Mouse (Mus musculus) testis, adult 2 months (tissue): Measurements from ENCODE around the gene Cuta. TPM values are rescaled to one million over a fixed set of nuclear protein-coding genes. Genes with fewer than 3 reads are reported as not detected.

ENCODE experiments used
- H3K27ac ChIP-seq: fragments of 200-500 bp; 2 replicates; pipeline ENCODE4 v1.5.1; 2012; ENCODE audit warnings: low read depth, low read length; ENCODE audit not compliant: control insufficient read depth, insufficient read depth
- H3K27me3 ChIP-seq: fragments of 200-500 bp; 2 replicates; pipeline ENCODE4 v1.6.1; 2012; ENCODE audit warnings: mild to moderate bottlenecking, low read length, moderate library complexity; ENCODE audit not compliant: control insufficient read depth, insufficient read depth
- H3K36me3 ChIP-seq: fragments of 200-500 bp; 2 replicates; pipeline ENCODE4 v1.6.1; 2012; ENCODE audit warnings: mild to moderate bottlenecking, low read length; ENCODE audit not compliant: control insufficient read depth, insufficient read depth
- H3K4me1 ChIP-seq: fragments of 200-500 bp; 2 replicates; pipeline ENCODE4 v1.6.1; 2012; ENCODE audit warnings: low read length; ENCODE audit not compliant: control insufficient read depth, insufficient read depth
- H3K4me3 ChIP-seq: fragments of 200-500 bp; 2 replicates; pipeline ENCODE4 v1.5.1; 2012; ENCODE audit warnings: low read depth, mild to moderate bottlenecking, low read length, moderate library complexity, mixed read lengths; ENCODE audit not compliant: control insufficient read depth
- CTCF ChIP-seq: fragments of 200-500 bp; IDR thresholded peaks from 2 replicates; pipeline ENCODE4 v1.5.1; 2012; ENCODE audit warnings: low read depth, mild to moderate bottlenecking, inconsistent platforms, low read length, moderate library complexity; ENCODE audit not compliant: control insufficient read depth, insufficient read depth, insufficient replicate concordance
- POLR2A ChIP-seq: fragments of 200-500 bp; IDR thresholded peaks from 2 replicates; pipeline ENCODE4 v1.6.1; 2012; ENCODE audit warnings: low read depth, mild to moderate bottlenecking, inconsistent platforms, low read length, moderate library complexity; ENCODE audit not compliant: control insufficient read depth
- polyA plus RNA-seq: library from polyadenylated mRNA; depleted of rRNA; stranded (reverse); fragments of >200 nt; gene quantifications from 2 replicates; pipeline ENCODE4 v1.2.3, GENCODE M21; 2012; rRNA removed

The Cuta gene
- polyA plus RNA-seq, 1 experiment = 24.0 TPM

DNA sequence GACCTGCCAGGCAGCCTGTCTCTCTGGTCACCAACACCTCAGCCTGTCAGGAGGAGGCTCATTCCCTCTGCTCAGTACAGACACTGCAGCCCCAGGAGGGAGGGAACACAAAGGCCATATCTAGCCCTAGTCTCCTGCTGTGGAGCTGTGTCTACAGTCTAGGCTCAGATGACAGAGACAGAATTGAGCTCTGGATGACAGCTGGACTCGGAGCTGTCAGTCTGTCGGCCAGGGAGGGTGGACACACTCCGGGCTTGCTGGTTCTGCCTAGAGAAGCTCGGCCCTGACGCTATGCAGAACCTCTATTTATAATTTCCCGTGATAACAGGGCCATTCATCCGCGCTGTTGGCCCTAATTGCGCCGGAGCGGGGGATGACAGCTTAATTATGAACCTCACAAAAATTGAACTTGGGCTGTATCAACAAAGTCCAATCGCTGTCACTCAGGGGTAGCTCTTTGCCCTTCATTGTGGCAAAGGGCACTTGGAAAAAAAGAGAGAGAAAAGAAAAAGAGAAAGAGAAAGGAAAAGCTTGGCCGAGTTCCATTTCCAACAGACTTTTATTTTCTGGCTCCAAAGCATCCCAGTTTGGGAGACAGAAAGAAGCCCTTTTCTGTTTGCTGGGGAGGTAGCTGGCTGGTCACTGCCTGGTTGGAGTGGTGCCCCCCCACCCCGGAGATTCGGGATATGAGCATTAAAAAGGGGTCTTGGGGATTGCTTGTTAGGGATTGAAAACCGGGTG lies 46.6 kb downstream of the Cuta start:
- Histone ChIP-seq H3K36me3 (no peaks in the 10 kb centered on the region), H3K27me3 (no peaks in the 10 kb centered on the region), H3K4me1 (no peaks in the 10 kb centered on the region), H3K4me3 (no peak overlapping the region), H3K27ac (no peak overlapping the region)
- no peak for TF ChIP-seq POLR2A
- no peak for TF ChIP-seq CTCF

DNA sequence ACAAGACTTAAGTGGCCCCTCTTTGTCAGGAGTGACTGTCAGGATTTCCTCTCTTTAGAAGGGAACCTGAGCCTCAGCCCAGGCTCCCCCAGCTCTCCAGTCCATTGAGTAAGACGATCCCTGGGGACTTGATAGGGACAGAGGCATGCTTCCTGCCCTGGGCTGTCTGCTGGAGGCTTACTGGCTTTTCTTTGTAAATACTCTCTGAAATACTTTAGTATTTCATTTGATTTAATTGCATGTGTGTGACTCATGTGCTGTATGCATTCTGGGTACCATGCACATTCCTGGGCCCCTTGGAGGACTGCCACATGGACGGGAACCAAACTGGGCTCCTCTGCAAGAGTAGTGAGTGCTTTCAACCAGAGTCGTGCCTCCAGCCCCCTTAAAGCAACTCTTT lies 51.4 kb downstream of the Cuta start:
- Histone ChIP-seq H3K4me3 (no peak overlapping the region), H3K4me1 (peaks cover 15% of the 10 kb centered on the region), H3K27ac (no peak overlapping the region), H3K36me3 (no peaks in the 10 kb centered on the region), H3K27me3 (no peaks in the 10 kb centered on the region)
- no peak for TF ChIP-seq CTCF

DNA sequence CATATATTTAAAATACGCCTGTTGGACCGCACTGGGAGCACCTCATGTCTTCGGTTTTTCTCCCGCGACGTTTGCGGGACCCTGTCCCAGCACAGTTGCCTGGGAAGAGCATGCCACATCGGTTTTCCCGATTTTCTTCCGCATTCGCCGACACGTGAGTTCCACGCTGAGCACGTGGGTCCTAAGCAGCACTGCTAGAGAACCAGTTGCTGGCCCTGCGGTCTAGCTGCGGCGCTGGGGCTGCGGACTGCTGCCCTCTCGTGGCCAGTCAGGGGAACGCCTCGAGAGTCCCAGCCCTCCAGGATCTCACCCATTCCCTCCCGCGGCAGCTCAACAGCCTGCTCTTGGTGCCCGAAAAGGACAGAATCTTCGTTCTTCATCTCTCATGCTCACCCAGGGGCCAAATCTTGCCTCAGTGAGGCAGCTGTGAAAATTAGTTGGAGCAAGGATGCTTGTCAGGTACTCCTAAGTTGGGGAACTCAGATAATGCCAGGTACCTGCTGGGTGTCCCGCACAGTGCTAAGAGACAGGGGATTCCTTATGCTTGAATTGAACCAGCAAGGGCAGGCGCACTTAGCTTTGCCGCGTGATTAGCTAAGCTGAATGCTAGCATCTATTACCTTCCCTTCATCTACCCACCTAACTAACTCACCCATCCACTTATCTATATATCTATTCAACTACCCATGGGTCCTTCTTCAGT lies 53.2 kb downstream of the Cuta start:
- H3K4me1 ChIP-seq = peaks cover 15% of the 10 kb centered on the region
- TF ChIP-seq POLR2A (peak; percentile 34; the same call in 1 of the 2 replicates), CTCF (peak; percentile 99)
- peak overlapping the region; percentile 79 for H3K4me3 ChIP-seq
- H3K27ac ChIP-seq = no peak overlapping the region
- H3K36me3 ChIP-seq = no peaks in the 10 kb centered on the region
- H3K27me3 ChIP-seq = no peaks in the 10 kb centered on the region

DNA sequence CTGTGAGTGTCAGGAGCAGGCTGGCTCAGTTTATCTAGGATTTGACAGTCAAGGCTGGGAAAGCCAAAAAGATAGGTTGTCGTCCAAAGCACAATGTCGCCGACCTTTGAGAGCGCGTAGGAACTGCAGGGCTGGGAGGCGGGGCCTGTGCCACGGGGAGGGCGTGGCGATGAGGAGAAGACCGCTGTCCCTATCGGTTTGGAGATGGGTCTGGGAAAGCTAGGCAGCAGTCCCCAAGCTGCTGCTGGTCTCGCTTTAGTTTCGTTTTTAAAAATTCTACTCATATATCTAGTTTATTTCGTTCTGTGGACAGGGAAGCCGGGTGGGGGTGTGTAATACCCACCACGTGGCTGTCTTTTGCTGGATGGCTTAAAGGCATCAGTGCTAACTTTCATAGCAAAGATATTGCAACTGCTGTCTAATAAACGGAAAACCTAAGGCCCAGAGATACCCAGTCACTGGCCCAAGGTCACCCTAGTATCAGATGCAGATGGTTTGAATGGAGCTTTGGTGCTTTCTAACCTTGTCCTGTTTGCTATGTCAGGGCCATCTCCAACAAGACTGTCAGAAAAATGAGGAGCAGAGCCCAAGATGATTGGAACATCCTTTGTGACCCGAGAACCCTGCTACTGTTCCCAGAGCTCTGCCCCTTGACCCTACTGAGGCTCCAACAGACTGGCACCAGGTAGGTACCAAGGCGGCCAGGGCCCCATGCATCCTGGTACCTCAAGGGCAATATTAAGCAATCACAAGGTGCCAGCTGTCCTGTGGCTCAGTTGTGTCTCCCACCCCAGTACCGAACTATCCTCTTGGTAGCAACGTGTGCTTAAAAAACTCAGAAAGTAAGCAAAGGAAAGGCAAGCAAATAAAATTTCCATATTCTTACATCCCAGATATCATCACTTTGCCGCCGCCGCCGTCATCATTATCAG lies 54.1 kb downstream of the Cuta start:
- peaks cover 15% of the 10 kb centered on the region for H3K4me1 ChIP-seq
- no peaks in the 10 kb centered on the region for H3K27me3 ChIP-seq
- TF ChIP-seq CTCF (peak; percentile 17; the same call in 1 of the 2 replicates), POLR2A (no peak)
- peak overlapping the region; percentile 32 for H3K4me3 ChIP-seq
- H3K27ac ChIP-seq = no peak overlapping the region
- H3K36me3 ChIP-seq = no peaks in the 10 kb centered on the region

Other genes with a start within 250 kb of the Cuta start
- 8.6 and 11.1 TPM in 2 replicates for gene Crebrf, start 223.9 kb downstream of the Cuta start, polyA plus RNA-seq
- 25.1 and 26.4 TPM in 2 replicates for gene Bnip1, start 158.5 kb downstream of the Cuta start, polyA plus RNA-seq
- not detected in 2 replicates for gene Nkx2-5, start 94.6 kb downstream of the Cuta start, polyA plus RNA-seq
- gene Kifc5b, start 22.5 kb downstream of the Cuta start, polyA plus RNA-seq = 6.5 TPM in 2 replicates
- 132 and 136 TPM in 2 replicates for gene Phf1, start 6.5 kb downstream of the Cuta start, polyA plus RNA-seq
- 109 and 113 TPM in 2 replicates for gene Syngap1, start 1.7 kb upstream of the Cuta start, polyA plus RNA-seq
- 9.8 and 11.9 TPM in 2 replicates for gene Zbtb9, start 33.6 kb upstream of the Cuta start, polyA plus RNA-seq
- 14.3 and 18.3 TPM in 2 replicates for gene Bak1, start 89.4 kb upstream of the Cuta start, polyA plus RNA-seq
- 32.7 and 34.2 TPM in 2 replicates for gene Itpr3, start 117.7 kb upstream of the Cuta start, polyA plus RNA-seq
- gene Uqcc2, start 194.3 kb upstream of the Cuta start, polyA plus RNA-seq = 1,024 and 1,028 TPM in 2 replicates
- 0.05 and 0.06 TPM in 2 replicates for gene Ip6k3, start 228.2 kb upstream of the Cuta start, polyA plus RNA-seq